Mouse (Mus musculus) embryo, embryonic 11.5 days (tissue): Measurements from ENCODE around the gene Abcg8.

Experiments
- DNase-seq: peaks from one replicate; pipeline ENCODE4 v3.0.0-alpha.2; 2012; ENCODE audit warnings: low read depth, low spot score

Gene Abcg8

GRCm38 (mm10) chr17:84709403-84709851 is 33.3 kb downstream of the Abcg8 start:
- DNase-seq, result peak; percentile 11

GRCm38 (mm10) chr17:84713563-84714164 is 37.6 kb downstream of the Abcg8 start:
- DNase-seq, result no peak

GRCm38 (mm10) chr17:84714930-84715329 is 38.8 kb downstream of the Abcg8 start:
- DNase-seq, result no peak

GRCm38 (mm10) chr17:84716252-84716872 is 40.3 kb downstream of the Abcg8 start:
- DNase-seq, result no peak

GRCm38 (mm10) chr17:84717416-84717815 is 41.3 kb downstream of the Abcg8 start:
- DNase-seq, result no peak

- no peak for DNase-seq
Observed at GRCm38 (mm10) chr17:84719105-84719504, 43.0 kb downstream of the Abcg8 start.

GRCm38 (mm10) chr17:84724028-84724427 is 47.9 kb downstream of the Abcg8 start:
- no peak for DNase-seq

GRCm38 (mm10) chr17:84725163-84725562 is 49.1 kb downstream of the Abcg8 start:
- no peak for DNase-seq

GRCm38 (mm10) chr17:84728201-84728911 is 52.3 kb downstream of the Abcg8 start:
- DNase-seq, result no peak

- DNase-seq, result no peak
Observed at GRCm38 (mm10) chr17:84729140-84729539, 53.0 kb downstream of the Abcg8 start.

- no peak for DNase-seq
Observed at GRCm38 (mm10) chr17:84731361-84731760, 55.3 kb downstream of the Abcg8 start.

- no peak for DNase-seq
Observed at GRCm38 (mm10) chr17:84732612-84733011, 56.5 kb downstream of the Abcg8 start.

- peak; percentile 31 for DNase-seq
Observed at GRCm38 (mm10) chr17:84736719-84737118, 60.6 kb downstream of the Abcg8 start.

GRCm38 (mm10) chr17:84738073-84738797 is 62.1 kb downstream of the Abcg8 start:
- DNase-seq, result no peak

GRCm38 (mm10) chr17:84744256-84744655 is 68.2 kb downstream of the Abcg8 start:
- DNase-seq, result no peak

GRCm38 (mm10) chr17:84745001-84745400 is 68.9 kb downstream of the Abcg8 start:
- no peak for DNase-seq

GRCm38 (mm10) chr17:84747212-84747611 is 71.1 kb downstream of the Abcg8 start:
- DNase-seq, result no peak

- no peak for DNase-seq
Observed at GRCm38 (mm10) chr17:84748152-84748682, 72.1 kb downstream of the Abcg8 start.

- no peak for DNase-seq
Observed at GRCm38 (mm10) chr17:84749297-84749696, 73.2 kb downstream of the Abcg8 start.
